Mouse (Mus musculus): ENCODE measurements at regions not wholly inside any gene's neighbourhood (a gene's known extent, or its start where the extent isn't known, plus 50 kb on each side); places are given as distances from the start of the nearest gene placed in this dataset.

GRCm38 (mm10) chr2:92712266-92713144, 113.0 kb downstream of the Chst1 start:
- DNase-seq (ENCODE audit: extremely low spot score, low spot score), result peak; percentile 40
- H3K9me3 ChIP-seq, result no peaks in the 10 kb centered on the region
- H3K36me3 ChIP-seq (replicated peaks), result no peaks in the 10 kb centered on the region
- WGBS, result 68% methylated on average over 11 of the region's 11 CpGs
- peaks cover 20% of the 10 kb centered on the region for H3K27me3 ChIP-seq (ENCODE audit: poor library complexity, severe bottlenecking)
- H3K4me3 ChIP-seq, result no peak overlapping the region
- H3K27ac ChIP-seq, result peak overlapping the region; percentile 60; the same call in 1 of the 2 replicates
- H3K4me1 ChIP-seq, result peaks cover 29% of the 10 kb centered on the region

GRCm38 (mm10) chr2:92717706-92718105, 118.2 kb downstream of the Chst1 start:
- WGBS, result 83% methylated on average over 3 of the region's 3 CpGs
- no peaks in the 10 kb centered on the region for H3K36me3 ChIP-seq (replicated peaks)
- H3K9me3 ChIP-seq, result no peaks in the 10 kb centered on the region; the same call in 1 of the 2 replicates
- H3K27me3 ChIP-seq (ENCODE audit: poor library complexity, severe bottlenecking), result peaks cover 20% of the 10 kb centered on the region
- H3K4me1 ChIP-seq, result peaks cover 7% of the 10 kb centered on the region
- H3K27ac ChIP-seq, result no peak overlapping the region
- no peak for DNase-seq (ENCODE audit: extremely low spot score, low spot score)
- H3K4me3 ChIP-seq, result no peak overlapping the region

GRCm38 (mm10) chr2:92721951-92722350, 122.4 kb downstream of the Chst1 start:
- no peaks in the 10 kb centered on the region; the same call in 1 of the 2 replicates for H3K9me3 ChIP-seq
- peaks cover 18% of the 10 kb centered on the region for H3K4me1 ChIP-seq
- H3K27ac ChIP-seq, result no peak overlapping the region
- H3K36me3 ChIP-seq (replicated peaks), result no peaks in the 10 kb centered on the region
- H3K4me3 ChIP-seq, result no peak overlapping the region
- WGBS, result 87% methylated on average over 3 of the region's 3 CpGs
- no peak for DNase-seq (ENCODE audit: extremely low spot score, low spot score)
- H3K27me3 ChIP-seq (ENCODE audit: poor library complexity, severe bottlenecking), result peaks cover 8% of the 10 kb centered on the region; the same call in 1 of the 2 replicates

GRCm38 (mm10) chr2:92723618-92724263, 124.2 kb downstream of the Chst1 start:
- no peak overlapping the region for H3K27ac ChIP-seq
- WGBS, result 59% methylated on average over 9 of the region's 9 CpGs
- H3K36me3 ChIP-seq (replicated peaks), result no peaks in the 10 kb centered on the region
- H3K27me3 ChIP-seq (ENCODE audit: poor library complexity, severe bottlenecking), result 0 out of 2 replicates have a peak, but pooled peaks cover 3% of the 10 kb centered on the region
- H3K9me3 ChIP-seq, result no peaks in the 10 kb centered on the region; the same call in 1 of the 2 replicates
- DNase-seq (ENCODE audit: extremely low spot score, low spot score), result no peak
- no peak overlapping the region for H3K4me3 ChIP-seq
- H3K4me1 ChIP-seq, result peaks cover 23% of the 10 kb centered on the region

GRCm38 (mm10) chr2:92726640-92727039, 127.1 kb downstream of the Chst1 start:
- Histone ChIP-seq H3K27me3 (ENCODE audit: poor library complexity, severe bottlenecking) (no peaks in the 10 kb centered on the region), H3K36me3 (replicated peaks) (no peaks in the 10 kb centered on the region), H3K9me3 (no peaks in the 10 kb centered on the region; the same call in 1 of the 2 replicates), H3K4me3 (no peak overlapping the region), H3K27ac (peak overlapping the region; percentile 64), H3K4me1 (peaks cover 29% of the 10 kb centered on the region)
- DNase-seq (ENCODE audit: extremely low spot score, low spot score), result no peak
- 67% methylated on average over 7 of the region's 7 CpGs for WGBS

GRCm38 (mm10) chr2:92727241-92727640, 127.7 kb downstream of the Chst1 start:
- H3K27ac ChIP-seq, result peak overlapping the region; percentile 64

GRCm38 (mm10) chr2:92728388-92728787, 128.9 kb downstream of the Chst1 start:
- Histone ChIP-seq H3K27me3 (ENCODE audit: poor library complexity, severe bottlenecking) (no peaks in the 10 kb centered on the region), H3K9me3 (no peaks in the 10 kb centered on the region), H3K4me1 (peaks cover 38% of the 10 kb centered on the region), H3K27ac (no peak overlapping the region), H3K4me3 (no peak overlapping the region), H3K36me3 (replicated peaks) (no peaks in the 10 kb centered on the region)
- WGBS, result 89% methylated on average over 3 of the region's 3 CpGs
- DNase-seq (ENCODE audit: extremely low spot score, low spot score), result no peak

More at GRCm38 (mm10) chr2:92727241-92727640, 127.7 kb downstream of the Chst1 start:
- no peaks in the 10 kb centered on the region for H3K36me3 ChIP-seq (replicated peaks)
- 87% methylated on average over 2 of the region's 2 CpGs for WGBS
- no peak for DNase-seq (ENCODE audit: extremely low spot score, low spot score)
- H3K4me3 ChIP-seq, result no peak overlapping the region
- H3K4me1 ChIP-seq, result peaks cover 35% of the 10 kb centered on the region
- no peaks in the 10 kb centered on the region for H3K27me3 ChIP-seq (ENCODE audit: poor library complexity, severe bottlenecking)
- H3K9me3 ChIP-seq, result no peaks in the 10 kb centered on the region

GRCm38 (mm10) chr2:92730371-92730770, 130.9 kb downstream of the Chst1 start:
- H3K4me3 ChIP-seq, result no peak overlapping the region
- no peaks in the 10 kb centered on the region for H3K27me3 ChIP-seq (ENCODE audit: poor library complexity, severe bottlenecking)
- no peaks in the 10 kb centered on the region for H3K9me3 ChIP-seq
- peaks cover 32% of the 10 kb centered on the region for H3K4me1 ChIP-seq
- 94% methylated on average over 6 of the region's 6 CpGs for WGBS
- no peak overlapping the region for H3K27ac ChIP-seq
- no peak for DNase-seq (ENCODE audit: extremely low spot score, low spot score)
- H3K36me3 ChIP-seq (replicated peaks), result no peaks in the 10 kb centered on the region

- H3K4me1 ChIP-seq, result peaks cover 27% of the 10 kb centered on the region
- no peaks in the 10 kb centered on the region for H3K27me3 ChIP-seq (ENCODE audit: poor library complexity, severe bottlenecking)
- H3K36me3 ChIP-seq (replicated peaks), result no peaks in the 10 kb centered on the region
- no peak overlapping the region for H3K4me3 ChIP-seq
- DNase-seq (ENCODE audit: extremely low spot score, low spot score), result no peak
- no peaks in the 10 kb centered on the region for H3K9me3 ChIP-seq
- H3K27ac ChIP-seq, result no peak overlapping the region
- 98% methylated on average over 1 of the region's 1 CpGs for WGBS
Measured at GRCm38 (mm10) chr2:92733403-92733802, 133.9 kb downstream of the Chst1 start.

- 86% methylated on average over 5 of the region's 5 CpGs for WGBS
- H3K36me3 ChIP-seq (replicated peaks), result no peaks in the 10 kb centered on the region
- peaks cover 27% of the 10 kb centered on the region for H3K4me1 ChIP-seq
- H3K27ac ChIP-seq, result peak overlapping the region; percentile 35; the same call in 1 of the 2 replicates
- no peaks in the 10 kb centered on the region for H3K27me3 ChIP-seq (ENCODE audit: poor library complexity, severe bottlenecking)
- H3K4me3 ChIP-seq, result no peak overlapping the region
- H3K9me3 ChIP-seq, result no peaks in the 10 kb centered on the region
- DNase-seq (ENCODE audit: extremely low spot score, low spot score), result no peak
Measured at GRCm38 (mm10) chr2:92735784-92736183, 136.3 kb downstream of the Chst1 start.

GRCm38 (mm10) chr2:92737301-92737700, 137.8 kb downstream of the Chst1 start:
- DNase-seq (ENCODE audit: extremely low spot score, low spot score), result no peak
- H3K4me3 ChIP-seq, result no peak overlapping the region
- peaks cover 17% of the 10 kb centered on the region for H3K4me1 ChIP-seq
- WGBS, result 88% methylated on average over 1 of the region's 1 CpGs
- no peaks in the 10 kb centered on the region for H3K36me3 ChIP-seq (replicated peaks)
- no peaks in the 10 kb centered on the region for H3K27me3 ChIP-seq (ENCODE audit: poor library complexity, severe bottlenecking)
- H3K27ac ChIP-seq, result 0 out of 2 replicates have a peak overlapping the region, but pooled peaks have one; percentile 51
- no peaks in the 10 kb centered on the region for H3K9me3 ChIP-seq

GRCm38 (mm10) chr2:92739576-92739975, 140.1 kb downstream of the Chst1 start:
- DNase-seq (ENCODE audit: extremely low spot score, low spot score), result no peak

More at GRCm38 (mm10) chr2:92739576-92739975, 140.1 kb downstream of the Chst1 start:
- Histone ChIP-seq H3K27ac (no peak overlapping the region), H3K27me3 (ENCODE audit: poor library complexity, severe bottlenecking) (no peaks in the 10 kb centered on the region), H3K4me3 (no peak overlapping the region), H3K36me3 (replicated peaks) (no peaks in the 10 kb centered on the region), H3K9me3 (no peaks in the 10 kb centered on the region), H3K4me1 (peaks cover 35% of the 10 kb centered on the region)
- WGBS, result 82% methylated on average over 4 of the region's 4 CpGs
